Mouse (Mus musculus) liver, embryonic 12.5 days (tissue): ENCODE data around the gene Parvg. TPM values are rescaled to one million over a fixed set of nuclear protein-coding genes. Genes with fewer than 3 reads are reported as not detected.
A peak's percentile ranks its signal among the peaks of the same experiment; 100 is the strongest.

Source experiments
- ATAC-seq: fragments of 200-750 bp; cut with Nextera tagmentation; 2 replicates; pipeline ENCODE4 v1.8.0; 2017; ENCODE audit warnings: moderate number of reproducible peaks, mild to moderate bottlenecking, moderate library complexity
- H3K27ac ChIP-seq: fragments of 300-500 bp; sonication (generic); 2 replicates; pipeline ENCODE4 v1.5.1; 2016; ENCODE audit warnings: mild to moderate bottlenecking
- H3K27me3 ChIP-seq: fragments of 300-500 bp; sonication (generic); replicated peaks from 2 replicates; pipeline ENCODE4 v1.6.1; 2016; ENCODE audit warnings: mild to moderate bottlenecking, moderate library complexity
- H3K36me3 ChIP-seq: fragments of 300-500 bp; sonication (generic); 2 replicates; pipeline ENCODE4 v1.6.1; 2016; ENCODE audit warnings: mild to moderate bottlenecking, moderate library complexity
- H3K4me1 ChIP-seq: fragments of 300-500 bp; sonication (generic); 2 replicates; pipeline ENCODE4 v1.6.1; 2016
- H3K4me2 ChIP-seq: fragments of 300-500 bp; sonication (generic); 2 replicates; pipeline ENCODE4 v1.6.1; 2016; ENCODE audit warnings: mild to moderate bottlenecking, moderate library complexity
- H3K4me3 ChIP-seq: fragments of 300-500 bp; sonication (generic); 2 replicates; pipeline ENCODE4 v1.5.1; 2016; ENCODE audit warnings: mild to moderate bottlenecking, moderate library complexity
- H3K9ac ChIP-seq: fragments of 300-500 bp; sonication (generic); 2 replicates; pipeline ENCODE4 v1.6.1; 2016; ENCODE audit warnings: mild to moderate bottlenecking, moderate library complexity
- H3K9me3 ChIP-seq: fragments of 300-500 bp; sonication (generic); replicated peaks from 2 replicates; pipeline ENCODE4 v1.6.1; 2016; ENCODE audit warnings: mild to moderate bottlenecking, moderate library complexity
- WGBS: fragments of 180-500 bp; shearing (Covaris S2); methylation state at CpG from one replicate; pipeline ENCODE4 v1.1.7; 2016; ENCODE audit not compliant: insufficient replicate concordance; 5-methylcytosine and 5-hydroxymethylcytosine counted together
- polyA plus RNA-seq: library from polyadenylated mRNA; unstranded; fragments of >200 nt; fragmentation: Nextera tagmentation; extraction: Ambion mirVana; gene quantifications from 2 replicates; pipeline ENCODE4 v1.2.1, GENCODE M21; 2016

Gene Parvg
- polyA plus RNA-seq, 1 experiment from 2014 or later, result 9.7 TPM

- WGBS, result 59% methylated on average over 11 of the region's 11 CpGs
- Histone ChIP-seq H3K9me3 (no peaks in the 10 kb centered on the region), H3K27ac (0 out of 2 replicates have a peak overlapping the region, but pooled peaks have one; percentile 68)
Observed at GRCm38 (mm10) chr15:84310271-84310670, 13.6 kb upstream of the Parvg start.

DNA sequence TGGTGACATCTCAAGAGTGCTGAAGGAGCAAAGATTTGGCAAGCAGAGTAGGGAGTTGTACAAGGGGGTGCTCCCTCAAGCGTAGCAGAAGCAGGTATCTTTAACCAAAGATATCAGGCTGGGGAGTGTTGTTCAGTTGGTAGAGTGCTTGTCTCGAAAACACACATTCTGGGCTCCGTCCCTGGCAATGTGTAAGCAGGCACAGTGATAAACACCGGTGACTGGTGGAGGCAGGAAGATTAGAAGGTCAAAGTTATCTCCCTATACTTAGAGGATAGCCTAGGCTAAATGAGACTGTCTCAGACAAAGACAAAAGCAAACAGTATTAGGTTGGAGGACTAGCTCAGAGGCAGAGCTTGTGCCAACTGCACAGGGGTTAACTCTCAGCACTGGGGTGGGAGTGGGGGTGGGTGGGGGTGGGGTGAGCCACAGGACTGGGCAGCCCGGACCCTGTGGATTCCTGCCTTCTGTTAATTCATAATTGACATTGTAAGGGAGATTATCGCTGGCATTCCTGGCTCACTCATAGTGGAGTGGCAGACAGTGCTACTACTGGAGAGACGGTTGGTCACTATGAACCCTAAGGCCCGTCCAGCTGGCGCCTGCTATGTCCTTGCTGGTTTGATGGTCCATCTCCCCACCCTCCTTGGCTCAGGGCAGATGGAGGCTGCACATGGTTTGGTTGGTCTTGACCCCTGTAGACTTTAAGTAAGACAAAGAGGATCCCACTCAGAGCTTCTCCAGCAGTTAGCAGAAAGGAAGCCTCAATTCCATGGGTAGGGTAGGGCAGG is 12.3 kb upstream of the Parvg start:
- H3K4me2 ChIP-seq, result peak overlapping the region; percentile 38

More at GRCm38 (mm10) chr15:84310271-84310670, 13.6 kb upstream of the Parvg start:
- Histone ChIP-seq H3K27me3 (no peaks in the 10 kb centered on the region), H3K4me1 (peaks cover 50% of the 10 kb centered on the region), H3K4me2 (0 out of 2 replicates have a peak overlapping the region, but pooled peaks have one; percentile 38), H3K4me3 (no peak overlapping the region), H3K36me3 (0 out of 2 replicates have a peak, but pooled peaks cover 14% of the 10 kb centered on the region), H3K9ac (no peak overlapping the region)
- no peak for ATAC-seq

GRCm38 (mm10) chr15:84312878-84313565 is 10.8 kb upstream of the Parvg start:
- 0 out of 2 replicates have a peak, but pooled peaks cover 4% of the 10 kb centered on the region for H3K36me3 ChIP-seq
- no peak for ATAC-seq
- H3K4me2 ChIP-seq, result peak overlapping the region; percentile 19
- H3K27ac ChIP-seq, result peak overlapping the region; percentile 59
- H3K4me3 ChIP-seq, result no peak overlapping the region
- H3K4me1 ChIP-seq, result peaks cover 50% of the 10 kb centered on the region
- H3K9ac ChIP-seq, result no peak overlapping the region
- no peaks in the 10 kb centered on the region for H3K9me3 ChIP-seq
- 37% methylated on average over 10 of the region's 10 CpGs for WGBS
- no peaks in the 10 kb centered on the region for H3K27me3 ChIP-seq

More for the DNA sequence above, 12.3 kb upstream of the Parvg start:
- Histone ChIP-seq H3K36me3 (0 out of 2 replicates have a peak, but pooled peaks cover 14% of the 10 kb centered on the region), H3K4me3 (no peak overlapping the region), H3K9ac (0 out of 2 replicates have a peak overlapping the region, but pooled peaks have one; percentile 2), H3K4me1 (peaks cover 50% of the 10 kb centered on the region), H3K27me3 (no peaks in the 10 kb centered on the region), H3K27ac (peak overlapping the region; percentile 68), H3K9me3 (no peaks in the 10 kb centered on the region)
- peak; percentile 88 for ATAC-seq
- WGBS, result 45% methylated on average over 9 of the region's 9 CpGs

DNA sequence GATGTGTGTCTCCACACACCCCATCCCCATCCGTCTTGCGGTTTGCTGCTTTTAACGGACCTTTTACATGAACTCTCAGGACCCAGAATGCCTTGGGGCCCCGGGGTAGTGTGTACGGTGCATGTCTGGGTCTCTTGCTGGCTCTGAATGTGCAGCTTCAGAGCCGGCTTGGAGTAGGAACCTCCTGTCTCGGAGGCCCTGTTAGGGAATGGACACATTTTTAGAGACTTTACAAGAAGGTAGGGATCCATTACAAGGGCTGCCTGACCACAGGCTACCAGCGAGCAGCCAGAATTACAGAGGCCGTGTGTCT is 10.3 kb upstream of the Parvg start:
- 0 out of 2 replicates have a peak, but pooled peaks cover 3% of the 10 kb centered on the region for H3K36me3 ChIP-seq
- ATAC-seq, result no peak
- no peaks in the 10 kb centered on the region for H3K9me3 ChIP-seq
- peak overlapping the region; percentile 19 for H3K4me2 ChIP-seq
- H3K27ac ChIP-seq, result peak overlapping the region; percentile 59; the same call in 1 of the 2 replicates
- no peak overlapping the region for H3K4me3 ChIP-seq
- no peaks in the 10 kb centered on the region for H3K27me3 ChIP-seq
- H3K9ac ChIP-seq, result no peak overlapping the region
- H3K4me1 ChIP-seq, result peaks cover 50% of the 10 kb centered on the region
- 25% methylated on average over 9 of the region's 9 CpGs for WGBS

DNA sequence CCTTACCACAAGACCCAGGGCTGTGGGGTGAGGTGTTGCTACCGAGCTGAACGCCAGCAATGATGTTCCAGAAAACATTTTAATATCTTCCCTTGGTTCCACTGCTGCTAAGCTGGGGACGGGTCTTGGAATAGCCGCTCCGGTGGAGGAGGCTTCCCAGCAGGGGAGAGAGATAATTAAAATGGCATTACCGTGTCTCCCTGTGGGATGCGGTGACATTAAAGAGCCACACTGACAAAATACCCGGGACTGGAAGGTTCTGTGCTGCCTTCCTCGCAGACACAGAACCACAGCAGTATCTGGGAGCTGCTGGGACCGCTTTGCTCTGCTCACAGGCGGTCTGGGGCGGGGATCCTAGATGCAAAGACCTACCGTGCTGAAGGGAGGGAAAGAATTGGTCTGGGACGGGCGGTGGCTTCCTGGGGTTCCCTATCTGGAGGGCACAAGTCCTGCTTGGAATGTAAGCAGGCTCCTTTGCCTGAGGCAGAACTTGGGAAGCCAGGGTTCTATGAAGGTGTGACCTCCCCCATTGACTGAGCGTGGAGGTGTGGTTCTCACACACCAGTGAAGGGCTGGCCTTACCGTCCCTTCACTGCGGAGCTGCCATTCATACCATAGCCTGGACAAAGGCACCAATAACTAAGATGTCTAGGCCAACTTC is 9.3 kb upstream of the Parvg start:
- peaks cover 50% of the 10 kb centered on the region for H3K4me1 ChIP-seq
- H3K27me3 ChIP-seq, result no peaks in the 10 kb centered on the region
- no peaks in the 10 kb centered on the region for H3K36me3 ChIP-seq
- H3K9ac ChIP-seq, result no peak overlapping the region
- H3K9me3 ChIP-seq, result no peaks in the 10 kb centered on the region
- ATAC-seq, result no peak
- WGBS, result 44% methylated on average over 18 of the region's 18 CpGs
- H3K4me2 ChIP-seq, result no peak overlapping the region
- H3K27ac ChIP-seq, result peak overlapping the region; percentile 12
- H3K4me3 ChIP-seq, result no peak overlapping the region

GRCm38 (mm10) chr15:84315276-84316046 is 8.4 kb upstream of the Parvg start:
- H3K4me2 ChIP-seq, result no peak overlapping the region
- peaks cover 45% of the 10 kb centered on the region for H3K4me1 ChIP-seq

GRCm38 (mm10) chr15:84319393-84319792 is 4.4 kb upstream of the Parvg start:
- Histone ChIP-seq H3K36me3 (no peaks in the 10 kb centered on the region), H3K9ac (no peak overlapping the region), H3K4me3 (no peak overlapping the region), H3K27ac (no peak overlapping the region), H3K9me3 (no peaks in the 10 kb centered on the region), H3K27me3 (no peaks in the 10 kb centered on the region), H3K4me1 (peaks cover 6% of the 10 kb centered on the region), H3K4me2 (no peak overlapping the region)
- 80% methylated on average over 4 of the region's 4 CpGs for WGBS
- no peak for ATAC-seq

More at GRCm38 (mm10) chr15:84315276-84316046, 8.4 kb upstream of the Parvg start:
- no peaks in the 10 kb centered on the region for H3K36me3 ChIP-seq
- no peaks in the 10 kb centered on the region for H3K9me3 ChIP-seq
- no peak overlapping the region for H3K27ac ChIP-seq
- H3K9ac ChIP-seq, result no peak overlapping the region
- H3K27me3 ChIP-seq, result no peaks in the 10 kb centered on the region
- H3K4me3 ChIP-seq, result no peak overlapping the region
- no peak for ATAC-seq
- 51% methylated on average over 15 of the region's 15 CpGs for WGBS

GRCm38 (mm10) chr15:84321544-84322174 is 2.2 kb upstream of the Parvg start:
- 51% methylated on average over 8 of the region's 8 CpGs for WGBS
- H3K9me3 ChIP-seq, result no peaks in the 10 kb centered on the region
- H3K36me3 ChIP-seq, result no peaks in the 10 kb centered on the region
- no peak overlapping the region for H3K9ac ChIP-seq
- no peak overlapping the region for H3K4me2 ChIP-seq
- H3K27ac ChIP-seq, result no peak overlapping the region
- no peak overlapping the region for H3K4me3 ChIP-seq
- H3K4me1 ChIP-seq, result peaks cover 15% of the 10 kb centered on the region; the same call in 1 of the 2 replicates
- no peaks in the 10 kb centered on the region for H3K27me3 ChIP-seq
- no peak for ATAC-seq

DNA sequence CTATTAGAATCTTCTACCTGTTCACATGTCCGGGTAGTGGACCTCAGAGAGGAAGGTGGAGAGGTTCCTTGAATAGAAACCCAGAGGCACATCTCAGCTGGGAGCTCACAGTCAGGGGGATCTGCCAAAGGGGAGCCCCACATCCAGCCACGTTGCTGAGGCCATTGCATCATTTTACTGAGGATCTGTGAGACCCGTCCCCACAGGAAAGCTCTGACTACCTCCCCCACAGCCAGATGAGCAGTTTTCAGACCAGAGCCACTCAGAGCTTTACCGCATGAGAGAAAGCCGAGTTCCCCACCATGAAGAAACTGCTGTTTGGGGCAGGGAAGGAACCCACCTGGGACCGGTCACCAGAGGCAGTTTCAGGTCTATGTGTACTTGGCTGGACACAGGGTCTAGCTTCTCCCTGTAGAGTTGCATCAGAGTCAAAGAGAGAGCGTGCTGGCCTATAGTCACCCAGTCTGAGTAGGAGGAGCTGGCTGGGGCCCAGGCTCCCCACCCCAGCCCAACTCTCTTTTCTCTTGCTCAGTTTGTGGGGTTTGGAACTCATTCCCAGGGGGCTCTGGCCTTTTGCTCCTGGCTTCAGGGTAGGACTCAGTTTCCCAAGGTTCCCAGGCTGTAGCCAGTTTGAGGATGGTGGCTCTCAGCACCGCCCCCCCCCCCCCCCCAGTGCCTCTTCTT is 1.2 kb downstream of the Parvg start:
- H3K27me3 ChIP-seq, result no peaks in the 10 kb centered on the region
- H3K4me1 ChIP-seq, result peaks cover 15% of the 10 kb centered on the region; the same call in 1 of the 2 replicates
- H3K27ac ChIP-seq, result peak overlapping the region; percentile 18; the same call in 1 of the 2 replicates
- H3K9ac ChIP-seq, result peak overlapping the region; percentile 12; the same call in 1 of the 2 replicates
- peak overlapping the region; percentile 37 for H3K4me2 ChIP-seq
- ATAC-seq, result no peak
- no peaks in the 10 kb centered on the region for H3K36me3 ChIP-seq
- no peaks in the 10 kb centered on the region for H3K9me3 ChIP-seq
- WGBS, result 34% methylated on average over 8 of the region's 8 CpGs
- H3K4me3 ChIP-seq, result peak overlapping the region; percentile 28

GRCm38 (mm10) chr15:84325736-84326135 is 1.9 kb downstream of the Parvg start:
- WGBS, result 43% methylated on average over 12 of the region's 12 CpGs
- Histone ChIP-seq H3K9me3 (no peaks in the 10 kb centered on the region), H3K27me3 (no peaks in the 10 kb centered on the region), H3K4me3 (peak overlapping the region; percentile 28; the same call in 1 of the 2 replicates), H3K4me2 (peak overlapping the region; percentile 37), H3K9ac (no peak overlapping the region), H3K36me3 (no peaks in the 10 kb centered on the region), H3K4me1 (peaks cover 15% of the 10 kb centered on the region; the same call in 1 of the 2 replicates), H3K27ac (no peak overlapping the region)
- no peak for ATAC-seq
